Mouse (Mus musculus): ENCODE measurements at regions not wholly inside any gene's neighbourhood (a gene's known extent, or its start where the extent isn't known, plus 50 kb on each side); places are given as distances from the start of the nearest gene placed in this dataset.

DNA sequence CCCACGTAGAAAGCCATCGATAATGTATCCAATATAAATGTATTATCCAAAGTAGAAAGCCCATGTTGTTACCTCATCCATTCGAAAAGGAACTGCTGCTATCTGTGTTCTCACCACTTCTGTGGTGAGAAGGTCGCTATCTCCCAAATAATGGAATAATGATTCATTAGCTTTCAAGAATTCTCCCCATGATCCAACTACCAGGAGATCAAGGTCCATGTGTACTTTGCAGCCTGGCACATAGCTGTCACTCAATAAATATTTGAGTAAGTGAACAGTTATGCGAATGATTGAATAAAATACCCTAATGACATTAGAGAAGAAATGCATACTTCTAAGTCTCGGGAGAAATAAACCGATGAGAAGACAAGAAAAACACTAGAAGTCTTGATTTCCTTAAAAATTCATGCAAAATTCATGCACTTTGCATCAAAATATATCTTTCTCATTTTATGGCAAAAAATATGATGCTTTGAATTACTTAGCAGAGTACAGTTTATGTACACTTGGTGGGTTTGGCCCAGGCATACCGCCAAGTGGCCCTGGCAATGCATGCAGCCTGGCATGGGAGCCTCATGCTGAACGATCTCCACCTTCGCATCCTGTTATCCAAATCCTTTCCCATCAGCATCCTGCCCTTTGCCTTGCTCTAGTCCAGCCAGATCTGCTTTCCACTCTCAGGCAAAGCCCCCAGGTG is 208.7 kb downstream of the Rpl10-ps3 start:
- no peak for DNase-seq

DNA sequence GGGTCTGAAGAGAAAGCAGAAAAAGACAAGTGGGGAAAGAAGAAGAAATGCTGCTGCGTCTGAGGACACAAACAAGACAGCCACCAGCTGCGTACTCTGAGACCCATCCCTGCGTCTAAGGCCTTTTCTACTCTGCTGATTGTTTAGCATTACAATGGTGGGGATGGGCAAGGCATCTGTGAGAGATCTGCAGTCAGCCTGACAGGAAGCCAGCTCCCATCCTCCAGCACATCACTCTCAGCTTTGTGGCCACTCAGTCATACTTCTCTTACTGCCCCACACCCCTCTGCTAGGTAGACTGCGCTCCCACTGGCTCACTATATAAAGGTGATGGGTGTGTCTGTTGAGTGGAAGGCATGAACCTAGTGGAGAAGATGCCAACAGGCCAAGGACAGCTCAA is 220.5 kb downstream of the Rpl10-ps3 start:
- no peak for DNase-seq

DNA sequence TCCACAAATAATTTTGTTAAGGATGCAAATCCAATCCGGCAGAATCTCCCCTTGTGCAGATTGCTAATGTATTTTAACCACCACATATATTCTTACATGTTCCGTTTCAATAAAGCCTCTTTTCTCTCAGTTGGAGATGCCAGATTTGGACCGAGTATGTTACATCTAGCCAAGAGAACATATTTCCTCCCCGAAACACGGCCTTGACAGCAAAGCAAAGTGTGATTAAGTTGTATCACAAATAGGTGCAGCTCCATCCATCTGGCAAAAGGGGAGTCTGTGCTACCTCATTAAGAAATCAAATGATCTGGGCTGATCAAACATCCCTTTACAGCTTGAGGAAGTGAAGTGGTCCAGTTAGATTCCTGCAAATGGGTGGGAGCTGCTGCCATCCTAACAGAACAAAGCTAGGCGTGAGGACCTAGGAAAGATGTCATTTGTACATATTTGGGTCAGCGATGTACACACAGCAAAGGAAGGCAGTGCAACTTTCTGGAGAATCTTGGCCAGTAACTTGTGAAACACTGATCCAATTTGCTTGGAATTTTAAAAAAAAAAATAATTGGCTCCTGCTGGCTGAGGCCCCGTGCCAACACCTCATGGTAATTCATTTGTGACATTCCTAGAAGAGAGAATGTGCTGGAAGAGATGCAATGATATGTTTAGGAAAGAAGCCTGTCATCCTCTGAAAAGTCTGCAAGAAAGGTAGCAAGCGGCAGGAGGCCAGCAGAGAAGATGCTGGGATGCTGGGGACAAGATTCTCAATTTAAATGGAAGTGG is 223.8 kb downstream of the Rpl10-ps3 start:
- no peak for DNase-seq

DNA sequence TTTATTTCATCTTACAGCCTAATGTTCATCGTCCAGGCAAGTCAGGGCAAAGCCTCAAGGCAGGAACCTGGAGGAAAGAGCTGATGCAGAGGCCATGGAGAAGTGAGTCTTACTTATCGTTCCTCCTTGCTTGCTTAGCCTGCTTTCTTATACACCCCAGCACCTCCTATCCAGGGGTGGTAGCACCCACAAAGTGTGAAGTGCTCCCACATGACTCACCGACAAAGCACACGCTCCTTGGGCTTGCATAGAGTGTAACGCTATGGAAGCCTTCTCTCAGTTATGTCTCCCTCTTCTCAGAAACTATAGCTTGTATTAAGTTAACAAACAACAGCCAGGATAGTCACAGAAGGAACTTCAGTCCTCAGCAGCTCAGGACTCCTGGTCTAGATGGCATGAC is 225.4 kb downstream of the Rpl10-ps3 start:
- DNase-seq: no peak

DNA sequence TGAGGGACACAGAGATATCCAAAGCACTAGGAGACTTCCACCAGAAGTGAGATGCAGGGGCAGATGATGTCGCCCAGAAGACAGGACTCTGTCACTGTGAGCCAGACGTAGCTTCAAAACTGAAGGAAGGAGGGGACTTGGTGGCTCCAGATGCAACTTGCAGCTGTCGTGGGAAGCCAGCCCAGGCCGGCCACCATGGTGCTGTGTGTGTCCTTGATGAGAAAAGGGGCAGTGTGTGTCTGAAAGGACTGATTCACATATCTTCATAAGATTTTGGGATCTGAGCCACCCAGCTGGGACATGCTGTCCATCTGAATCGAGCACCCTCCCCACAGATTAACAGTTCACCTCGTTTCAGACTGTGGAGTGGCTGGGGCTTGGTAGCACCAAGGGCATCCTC is 226.2 kb downstream of the Rpl10-ps3 start:
- DNase-seq: peak; percentile 9

DNA sequence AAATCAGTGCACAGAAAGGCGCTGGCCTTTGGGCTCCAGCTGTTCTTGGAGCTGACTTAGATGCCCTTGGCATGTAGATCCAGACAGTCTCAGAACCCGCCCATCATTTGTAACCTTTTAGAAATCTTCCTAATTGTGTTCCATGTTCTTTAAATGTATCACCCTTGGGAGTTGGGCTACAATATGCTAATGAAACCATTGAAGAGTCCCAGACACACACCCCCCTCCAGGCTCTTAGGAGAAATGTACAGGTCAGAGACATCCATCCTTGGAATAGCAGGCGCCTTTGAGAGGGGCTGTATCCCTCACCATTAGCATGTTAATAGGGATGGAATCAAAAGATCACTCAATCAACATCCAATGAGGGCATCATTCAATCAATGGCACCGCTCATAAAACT is 238.2 kb downstream of the Rpl10-ps3 start:
- no peak for DNase-seq

DNA sequence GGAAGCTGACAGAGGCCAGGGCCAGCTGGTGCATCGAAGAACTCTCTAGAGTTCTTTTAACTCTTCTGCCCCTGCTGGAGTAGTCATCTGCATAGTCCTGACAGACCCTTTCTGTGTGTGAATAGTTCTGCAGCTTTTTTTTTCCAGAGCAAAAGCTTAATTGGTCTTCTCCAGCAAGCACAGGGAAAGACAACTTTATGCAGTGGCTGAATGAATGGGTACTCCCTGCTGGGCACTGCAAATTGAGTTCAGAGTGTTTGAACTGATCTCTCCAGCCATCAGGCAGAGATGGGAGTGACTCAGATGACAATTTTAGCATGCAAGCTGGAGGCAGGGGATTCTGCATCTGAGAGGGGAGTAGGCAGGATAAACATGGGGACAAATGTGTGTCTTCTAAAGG is 242.0 kb downstream of the Rpl10-ps3 start:
- DNase-seq: no peak

DNA sequence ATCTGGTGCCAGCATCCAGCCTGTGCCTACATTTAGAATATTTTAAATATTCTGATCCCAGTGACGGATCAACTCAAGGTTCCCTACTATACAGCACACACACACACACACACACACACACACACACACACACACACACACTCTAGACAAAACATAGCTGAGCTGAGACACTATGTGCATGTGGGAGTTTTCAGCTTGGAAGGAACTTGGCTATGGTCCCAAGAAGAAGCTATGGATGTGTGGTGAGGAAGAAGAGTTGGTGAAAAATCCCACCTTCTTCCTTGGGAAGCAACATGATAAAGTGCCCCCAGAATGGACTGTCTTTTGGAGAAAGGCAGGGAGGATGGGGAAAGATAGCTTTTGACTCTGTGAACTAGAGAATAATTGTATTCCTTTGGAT is 243.7 kb downstream of the Rpl10-ps3 start:
- no peak for DNase-seq

DNA sequence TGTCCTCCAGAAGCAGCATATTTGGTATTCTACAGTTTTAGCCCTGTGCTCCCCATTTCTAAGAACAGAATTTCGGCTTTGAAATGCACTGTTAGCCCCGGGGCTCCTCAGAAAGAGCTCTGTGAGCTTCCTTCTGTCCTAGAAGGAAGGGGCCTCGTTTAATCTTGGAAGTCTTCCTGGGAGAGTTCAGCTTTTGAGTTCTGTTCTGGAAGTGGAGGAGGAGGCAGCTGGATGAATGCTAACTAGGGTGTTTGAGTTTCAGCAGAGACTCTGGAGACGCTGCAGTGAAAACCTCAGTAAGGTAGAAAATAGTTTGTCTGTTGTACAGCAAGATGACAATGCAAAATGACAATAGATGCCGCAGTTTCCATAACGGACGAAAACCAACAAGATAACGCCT is 253.8 kb downstream of the Rpl10-ps3 start:
- DNase-seq: no peak

DNA sequence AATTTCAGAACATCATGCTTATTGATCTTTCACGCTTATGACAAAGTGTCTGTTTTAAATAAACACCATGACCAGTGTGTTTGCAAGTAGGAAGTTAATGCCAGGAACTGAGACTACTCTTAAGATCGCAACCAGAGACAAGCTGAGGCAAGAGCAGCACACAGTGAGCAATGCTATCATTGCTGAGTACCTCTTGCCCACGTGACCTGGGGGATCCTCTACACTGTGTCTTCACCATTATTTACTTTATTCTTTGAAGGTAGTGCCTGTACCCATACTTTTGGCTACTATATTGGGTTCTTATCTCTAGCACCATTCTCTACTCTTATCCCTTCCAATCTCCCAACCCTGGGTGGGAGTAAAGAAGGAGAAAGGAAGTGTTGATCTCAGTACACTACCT is 254.9 kb downstream of the Rpl10-ps3 start:
- DNase-seq: no peak

DNA sequence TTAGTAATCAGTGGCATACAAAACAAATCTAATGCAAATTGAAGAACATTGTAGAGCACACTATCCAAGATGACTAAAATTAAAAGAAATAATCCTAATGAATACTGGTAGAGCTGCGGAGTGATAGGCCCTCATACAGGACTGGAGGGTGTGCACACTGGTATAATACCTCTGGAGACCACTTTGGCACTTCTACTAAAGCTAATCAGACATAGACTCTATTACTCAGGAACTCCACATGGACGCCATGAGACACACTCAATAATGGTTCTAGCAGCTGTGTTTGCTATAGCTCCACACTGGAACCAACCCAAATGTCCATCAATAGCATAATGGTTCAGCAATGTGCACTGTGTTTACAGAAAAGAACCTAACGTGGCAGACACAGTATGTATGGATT is 264.6 kb downstream of the Rpl10-ps3 start:
- no peak for DNase-seq

DNA sequence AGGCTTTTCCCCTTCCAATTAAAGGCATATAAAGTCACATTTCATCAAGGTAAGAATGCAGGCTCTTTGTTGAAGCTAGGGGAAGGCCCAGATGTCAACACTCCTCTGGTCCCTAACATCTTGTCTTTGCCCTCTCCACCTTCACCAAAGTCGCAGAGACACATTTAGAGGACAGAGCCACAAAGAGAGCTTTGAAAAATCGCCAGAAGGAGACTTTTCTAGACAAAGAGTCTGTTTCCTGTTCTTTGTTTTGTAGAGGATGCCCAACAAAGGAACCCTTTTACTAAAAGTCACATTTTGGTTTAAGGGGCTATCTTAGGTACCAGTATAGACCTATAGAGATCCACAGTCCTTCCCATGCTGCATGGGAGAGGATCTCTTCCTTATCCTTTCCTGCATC is 269.9 kb upstream of the Ncam1 start:
- no peak for DNase-seq

DNA sequence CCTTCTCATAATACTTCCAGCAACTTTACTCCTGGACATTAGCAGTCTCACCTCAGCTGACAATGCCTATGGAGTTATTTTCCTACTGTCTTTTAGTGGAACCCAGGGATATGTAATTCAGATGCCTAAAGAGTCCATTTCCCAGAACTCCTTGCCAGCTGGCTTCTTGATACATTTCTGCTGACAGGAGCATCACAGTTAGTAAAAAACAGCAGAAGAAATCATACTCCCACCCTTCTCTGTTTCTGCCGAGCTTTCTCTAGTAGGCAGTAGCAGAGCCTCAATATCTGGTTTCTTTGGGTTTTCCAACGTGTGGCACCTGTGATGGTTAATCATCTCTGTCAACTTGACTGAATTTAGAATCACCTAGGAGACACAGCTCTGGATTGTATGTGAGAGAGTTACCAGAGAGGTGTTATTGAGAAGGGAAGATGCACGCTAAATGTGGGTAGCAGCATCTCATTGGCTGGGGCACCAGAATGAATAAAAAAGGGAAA is 269.1 kb upstream of the Ncam1 start:
- no peak for DNase-seq

DNA sequence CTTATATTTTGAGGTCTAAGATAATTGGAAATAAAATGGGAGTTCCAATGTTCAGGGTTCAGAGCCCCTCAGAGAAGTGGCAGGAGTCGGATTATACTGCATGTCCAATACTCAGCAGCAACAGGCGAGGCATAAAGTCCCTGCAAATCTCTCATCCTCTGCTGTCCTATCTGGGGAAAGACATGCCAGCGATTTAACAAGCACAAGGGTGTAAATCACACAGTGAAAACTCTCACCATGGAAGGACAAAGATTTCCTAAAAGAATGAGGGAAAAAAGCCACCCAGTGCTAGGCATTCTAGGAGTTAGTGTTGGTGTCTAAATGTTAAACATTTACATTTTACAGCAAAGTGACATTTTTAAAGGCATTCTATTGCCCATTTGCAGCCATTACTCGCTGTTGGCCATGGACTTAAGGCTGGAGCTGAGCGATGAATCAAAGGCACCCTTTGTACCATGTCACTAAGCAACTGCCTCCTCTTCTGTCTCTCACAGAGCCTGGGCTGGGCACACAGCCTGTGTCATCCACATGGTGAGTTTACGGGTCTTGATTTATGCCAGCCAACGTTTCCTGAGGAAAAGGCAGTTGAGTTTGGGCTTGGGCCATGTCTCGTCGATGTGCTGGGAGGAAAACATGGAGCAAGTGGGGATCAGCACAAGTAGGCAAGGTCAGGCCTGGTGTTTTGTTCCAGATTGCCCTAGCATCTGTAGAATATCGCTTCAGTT is 265.9 kb upstream of the Ncam1 start:
- DNase-seq: peak; percentile 14

DNA sequence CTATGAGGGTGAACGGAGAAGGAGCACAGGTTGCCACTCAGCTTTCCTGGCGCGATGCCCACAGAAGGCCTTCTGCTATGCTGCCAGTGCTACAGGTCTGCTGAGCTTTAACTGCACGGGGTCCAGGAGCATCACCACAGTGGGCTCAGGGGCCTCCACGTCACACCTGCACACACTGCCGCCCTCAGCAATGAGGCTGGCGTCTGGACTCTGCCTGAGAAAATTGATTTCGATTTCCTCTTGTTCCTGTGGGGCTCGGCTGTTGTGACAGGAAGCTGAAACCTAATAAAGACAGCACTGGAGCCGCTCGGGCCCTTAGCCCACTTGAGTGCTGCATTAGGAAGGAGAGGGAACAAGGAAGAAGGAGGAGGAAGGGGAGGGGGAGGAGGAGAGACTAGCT is 239.5 kb upstream of the Ncam1 start:
- DNase-seq: no peak

DNA sequence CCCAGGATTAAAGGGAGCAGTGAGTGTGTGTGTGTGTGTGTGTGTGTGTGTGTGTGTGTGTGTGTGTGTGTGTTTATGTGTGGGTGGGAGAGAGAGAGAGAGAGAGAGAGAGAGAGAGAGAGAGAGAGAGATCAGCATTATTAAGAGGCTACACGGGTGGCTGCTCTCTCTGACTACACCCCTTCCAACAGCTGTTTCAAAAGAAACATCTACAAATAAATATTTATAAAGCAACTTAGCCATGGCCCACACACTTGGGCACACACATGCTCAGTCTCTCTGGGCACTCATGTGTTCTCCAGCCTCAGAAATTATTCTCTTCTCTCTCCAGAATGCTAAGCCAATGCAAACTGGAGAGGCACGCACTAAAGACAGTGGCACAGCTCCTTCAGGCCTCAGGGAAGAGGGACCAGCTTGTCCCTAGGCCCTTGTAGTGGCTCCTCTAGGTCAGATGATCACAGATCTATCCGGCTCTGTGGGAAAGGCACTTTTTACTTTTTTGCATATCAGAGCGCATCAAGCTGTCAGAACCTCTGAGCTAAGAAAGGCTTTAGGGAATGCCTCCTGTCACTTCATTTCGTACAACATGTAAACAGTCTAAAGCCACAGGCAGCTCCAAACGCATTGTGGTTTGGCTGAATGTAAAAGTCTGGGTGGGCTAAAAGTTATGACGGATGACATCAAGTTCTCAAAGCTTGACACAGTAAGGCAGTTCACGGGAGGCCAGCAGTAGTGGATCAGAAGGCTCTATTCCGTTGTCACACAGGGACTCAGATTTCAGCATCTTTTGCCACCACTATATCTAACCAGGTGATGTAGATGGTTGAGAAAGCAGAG is 233.8 kb upstream of the Ncam1 start:
- no peak for DNase-seq

DNA sequence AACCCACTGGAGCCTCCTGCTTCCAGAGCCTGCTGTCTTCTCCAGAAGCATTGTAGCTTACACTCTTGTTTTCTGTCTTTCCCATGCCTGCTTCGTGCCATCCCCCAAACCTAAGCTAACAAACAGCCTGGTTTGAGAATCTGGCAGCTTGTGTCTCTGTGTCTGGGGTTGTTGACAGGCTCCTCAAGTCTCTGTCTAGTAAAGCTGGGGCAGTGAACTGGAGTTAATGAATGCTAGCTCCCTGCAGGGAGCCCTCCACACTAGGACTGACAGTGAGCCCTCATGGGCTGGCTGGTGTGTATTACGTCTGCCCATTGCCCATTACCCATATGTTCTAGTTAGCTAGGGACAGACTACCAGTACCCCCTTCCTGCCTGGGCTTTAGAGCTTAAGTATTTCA is 232.6 kb upstream of the Ncam1 start:
- no peak for DNase-seq

DNA sequence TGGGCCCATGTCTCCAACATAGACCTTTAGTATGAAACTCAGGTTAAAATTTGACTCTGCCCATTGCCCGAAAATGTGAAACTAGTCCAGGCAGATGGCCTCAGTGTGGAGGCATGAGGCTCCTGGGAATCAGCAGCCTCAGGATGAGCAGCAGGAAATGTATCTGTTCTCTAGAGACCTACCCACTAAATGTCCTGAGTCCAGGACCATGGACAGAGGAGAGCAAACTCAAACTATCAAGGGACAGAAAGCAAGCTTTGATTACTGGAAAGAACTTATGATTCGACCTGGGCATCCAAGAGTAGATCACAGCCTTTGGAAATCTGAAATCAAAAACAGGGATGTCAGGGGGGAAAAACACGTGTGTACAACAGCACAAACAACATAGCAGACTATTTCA is 230.3 kb upstream of the Ncam1 start:
- no peak for DNase-seq

DNA sequence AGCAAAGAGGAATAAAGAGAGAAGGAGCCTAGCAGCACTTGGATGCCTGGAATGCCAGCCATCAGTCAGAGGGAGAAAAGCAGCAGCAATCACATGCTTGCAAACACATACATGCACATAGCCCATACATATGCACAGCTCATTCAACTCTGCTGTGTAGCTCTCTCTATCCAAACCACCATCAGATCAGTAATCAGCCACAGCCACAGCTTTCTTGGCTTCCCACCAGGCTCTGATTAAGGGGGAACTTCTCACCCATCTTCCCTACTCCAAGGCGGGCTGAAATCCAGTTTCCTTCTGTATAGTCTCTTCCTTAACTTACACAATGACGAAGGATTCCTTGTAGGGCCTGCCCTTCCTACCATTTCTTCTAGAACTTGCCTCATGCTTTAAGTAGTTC is 229.8 kb upstream of the Ncam1 start:
- DNase-seq: no peak

DNA sequence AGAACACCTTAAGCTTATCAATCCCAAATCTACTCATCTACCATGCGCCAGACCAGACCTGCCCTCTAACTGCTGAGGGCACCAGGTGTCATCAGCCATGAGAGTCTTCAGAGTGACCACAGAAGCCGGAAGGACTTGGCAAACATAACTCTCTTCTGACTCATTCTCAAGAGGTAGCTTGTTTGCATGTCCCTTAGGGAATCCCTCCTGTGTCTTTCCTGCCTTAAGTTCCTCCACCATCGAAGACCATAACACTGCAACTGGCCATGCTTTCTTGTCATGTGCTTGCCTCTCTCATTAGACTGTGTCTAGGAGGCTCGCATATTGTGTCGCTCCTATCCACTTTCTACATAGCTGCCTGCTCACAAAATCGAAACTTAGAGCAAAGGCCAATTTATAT is 226.1 kb upstream of the Ncam1 start:
- no peak for DNase-seq

DNA sequence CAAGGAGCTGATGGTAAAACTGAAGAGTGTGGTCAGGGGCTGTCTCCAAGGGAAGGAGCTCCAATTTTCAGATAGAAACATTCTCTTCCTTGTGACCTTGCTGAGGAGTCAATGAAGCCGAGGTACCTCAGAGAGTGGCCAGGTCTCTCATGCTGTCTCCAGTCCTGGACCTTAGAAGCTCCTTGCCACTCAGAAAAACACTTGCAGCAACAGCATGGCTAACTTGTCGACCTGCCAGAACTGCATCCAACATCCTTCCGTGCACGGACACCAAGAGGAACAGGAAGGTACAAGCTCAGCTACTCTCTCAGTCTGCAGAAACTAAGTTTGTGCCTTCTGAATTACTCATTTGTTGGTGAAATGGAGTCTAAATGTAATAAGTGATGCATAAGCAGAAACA is 214.9 kb upstream of the Ncam1 start:
- no peak for DNase-seq

DNA sequence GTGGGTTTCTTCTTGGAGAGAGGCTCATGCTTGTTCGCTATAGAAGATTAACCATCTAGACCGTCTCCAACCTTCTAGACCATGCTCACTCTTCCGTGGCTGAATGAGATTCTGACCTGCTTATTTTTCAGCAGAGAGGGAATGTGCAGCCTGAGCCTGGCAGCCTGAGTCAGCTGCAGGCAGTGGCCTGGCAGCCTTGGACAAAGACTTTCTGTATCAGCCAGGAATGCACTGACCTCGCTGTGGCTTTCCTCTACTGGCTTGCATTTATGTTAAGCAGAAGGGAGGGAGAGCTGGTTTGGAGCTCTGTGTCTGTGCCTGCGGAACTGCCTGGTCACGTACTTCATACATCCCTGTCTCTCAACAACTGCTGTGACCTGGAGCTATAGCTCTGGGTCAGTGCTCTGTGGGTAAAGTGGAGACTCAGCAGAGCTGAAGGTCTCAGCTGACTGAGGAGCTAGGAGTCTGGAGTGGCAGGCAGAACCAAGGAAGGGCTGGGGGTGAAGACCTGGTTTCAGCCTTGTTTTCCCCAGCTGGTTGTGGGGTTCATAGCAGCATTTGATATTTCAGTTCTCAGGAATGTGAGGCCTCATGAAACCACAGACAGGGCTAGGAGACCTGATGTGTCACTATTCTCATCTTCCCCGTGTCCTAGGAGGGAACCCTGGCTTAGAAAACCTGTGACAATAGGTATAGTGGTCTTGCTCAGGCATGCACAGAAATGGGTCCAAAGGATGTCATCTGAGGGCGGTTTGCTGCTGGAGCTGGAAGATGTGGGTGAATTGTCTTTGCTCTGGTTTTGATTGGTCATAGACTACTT is 207.2 kb upstream of the Ncam1 start:
- DNase-seq: peak; percentile 22
